Mouse (Mus musculus): ENCODE results near the gene Ackr1.

DNA sequence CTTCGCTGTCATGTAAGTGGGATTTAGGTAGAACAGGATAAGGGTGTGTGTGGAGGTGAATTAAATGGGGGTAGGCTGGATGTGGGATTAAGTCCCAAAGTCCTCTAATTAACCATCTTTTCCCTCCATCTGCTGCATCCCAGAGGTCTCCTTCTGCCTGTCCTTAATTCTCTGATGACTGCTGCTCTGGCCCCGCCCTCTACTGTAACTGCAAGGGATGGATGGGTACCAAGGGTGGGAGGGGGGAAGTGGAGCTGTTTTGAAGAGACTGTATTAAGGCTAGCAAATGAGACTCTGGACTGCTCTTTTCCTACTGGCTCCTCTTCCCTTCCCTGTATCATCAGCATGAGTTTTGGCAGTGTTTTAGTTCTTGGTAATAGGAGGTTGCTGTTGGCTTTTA lies 36.1 kb upstream of the Ackr1 start:
- TF ChIP-seq CTCF (IDR thresholded peaks at IDR 0.05; ENCODE audit: extremely low read depth, insufficient read length, insufficient replicate concordance, low read depth, low read length), result no peak
- TF ChIP-seq POLR2A (IDR thresholded peaks at IDR 0.05; ENCODE audit: low read depth, low read length), result no peak
